Mouse (Mus musculus) liver, embryonic 14.5 days (tissue): ENCODE data around the gene Pecam1.

Experiments used
- CTCF ChIP-seq: IDR thresholded peaks from 2 replicates; pipeline ENCODE4 v1.5.1; 2016; ENCODE audit warnings: antibody characterized with exemption, low read depth, control low read depth
- EP300 ChIP-seq: IDR thresholded peaks from 2 replicates; pipeline ENCODE4 v1.6.1; 2016; ENCODE audit warnings: antibody characterized with exemption, low read depth

- TF ChIP-seq CTCF (no peak), EP300 (no peak)
These were observed 54.5 kb downstream of the Pecam1 start for GRCm38 (mm10) chr11:106695917-106696316.
